Mouse (Mus musculus) activated CD4-positive, CD25-positive, alpha-beta regulatory T cell (primary cell): ENCODE measurements around the gene Mcl1. TPM values are rescaled to one million over a fixed set of nuclear protein-coding genes. Genes with fewer than 3 reads are reported as not detected.

Experiments
- polyA plus RNA-seq, 2 experiments: library from polyadenylated mRNA; unstranded; fragments of 100-300 nt; shearing (Covaris generic); gene quantifications; one replicate each; pipeline ENCODE4 v1.2.1; 2017

Mcl1 gene
- polyA plus RNA-seq = 100 to 1,000 TPM; 526 to 541 TPM

GRCm38 (mm10) chr3:95658236-95658867 is at the start of gene Mcl1:
Mcl1 (plus strand) TSS chr3:95658788.

DNA sequence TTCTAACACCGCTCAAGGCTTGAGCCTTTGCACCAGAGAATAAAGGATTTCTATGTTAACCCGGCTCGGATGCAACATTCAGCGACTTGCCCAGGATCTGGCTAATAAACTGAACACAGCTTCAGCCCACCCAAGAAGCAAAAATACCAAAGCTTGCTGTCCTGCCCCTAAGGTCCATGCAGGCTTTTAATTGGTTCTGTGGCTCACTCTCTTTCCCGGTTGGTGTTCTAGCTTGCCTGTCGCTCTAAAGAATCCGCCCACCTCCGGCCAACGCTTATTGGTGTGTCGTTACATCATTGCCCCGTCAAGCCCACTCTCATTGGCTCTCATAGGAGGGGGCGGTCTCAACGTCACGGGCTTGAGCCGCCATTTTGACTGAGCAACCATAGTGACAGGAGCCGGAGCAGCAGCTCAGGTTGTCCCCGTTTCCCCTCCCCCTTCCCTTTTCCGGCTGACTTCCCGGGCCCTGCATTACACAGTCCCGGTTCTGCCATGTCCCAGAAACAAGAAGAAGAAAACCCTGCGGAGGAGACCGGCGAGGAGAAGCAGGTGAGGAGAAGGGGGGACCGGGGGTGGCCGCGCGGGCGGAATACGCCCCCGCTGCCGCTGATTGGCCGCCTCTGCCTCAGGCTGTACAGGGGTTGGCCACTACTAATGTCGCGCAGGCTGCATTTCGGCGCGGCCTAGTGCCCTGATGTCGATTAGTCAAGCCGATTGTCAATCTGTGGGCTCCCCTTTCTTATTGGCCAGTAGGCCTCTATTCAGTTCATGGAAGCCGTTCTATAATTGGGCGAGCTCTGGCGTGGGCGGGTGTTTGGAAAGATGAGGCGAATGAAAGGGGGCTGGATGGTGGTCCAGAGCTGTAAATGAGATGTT is 33.7 kb upstream of the Mcl1 start, which contains the start of gene Ensa:
Gene Ensa, plus strand, starts transcription at position 366 of the 876 bp plus-strand sequence.

GRCm38 (mm10) chr3:95687524-95688421 is 29.2 kb downstream of the Mcl1 start, which contains the start of gene Adamtsl4:
Adamtsl4 (minus strand) TSS chr3:95687917.

Other genes starting within 250 kb of the Mcl1 start
- gene Arnt, start 224.4 kb upstream of the Mcl1 start, polyA plus RNA-seq = 10 to 100 TPM; 33.0 to 36.3 TPM
- not detected for gene Ctsk, start 159.5 kb upstream of the Mcl1 start, polyA plus RNA-seq
- 100 to 1,000 TPM; 332 to 402 TPM for gene Ctss, start 132.0 kb upstream of the Mcl1 start, polyA plus RNA-seq
- gene Hormad1, start 99.1 kb upstream of the Mcl1 start, polyA plus RNA-seq = under 1 TPM in 1 of 2 experiments, not detected in 1; 0.11 TPM
- gene Golph3l, start 69.9 kb upstream of the Mcl1 start, polyA plus RNA-seq = 10 to 100 TPM; 30.7 to 32.6 TPM
- gene Ensa, start 33.8 kb upstream of the Mcl1 start, polyA plus RNA-seq = 10 to 100 TPM; 74.4 to 87.9 TPM
- gene Adamtsl4, start 29.1 kb downstream of the Mcl1 start, polyA plus RNA-seq = 10 to 100 TPM in 1 of 2 experiments, 1 to 10 TPM in 1; 6.2 to 11.5 TPM
- 100 to 1,000 TPM; 228 to 314 TPM for gene Ecm1, start 80.8 kb downstream of the Mcl1 start, polyA plus RNA-seq
- gene Tars2, start 101.4 kb downstream of the Mcl1 start, polyA plus RNA-seq = 10 to 100 TPM; 58.7 to 74.1 TPM
- 10 to 100 TPM; 29.6 to 34.0 TPM for gene Rprd2, start 160.1 kb downstream of the Mcl1 start, polyA plus RNA-seq
- gene Prpf3, start 197.1 kb downstream of the Mcl1 start, polyA plus RNA-seq = 10 to 100 TPM; 49.5 to 50.7 TPM
- 100 to 1,000 TPM; 208 to 254 TPM for gene Mrps21, start 212.7 kb downstream of the Mcl1 start, polyA plus RNA-seq
- gene Ciart, start 223.5 kb downstream of the Mcl1 start, polyA plus RNA-seq = 1 to 10 TPM; 3.9 to 6.4 TPM
- 1 to 10 TPM in 1 of 2 experiments, under 1 TPM in 1; 0.47 to 1.1 TPM for gene BC028528, start 233.2 kb downstream of the Mcl1 start, polyA plus RNA-seq
- gene Aph1a, start 235.2 kb downstream of the Mcl1 start, polyA plus RNA-seq = 10 to 100 TPM; 53.7 to 66.8 TPM
- under 1 TPM in 1 of 2 experiments, not detected in 1; 0.45 TPM for gene Car14, start 245.9 kb downstream of the Mcl1 start, polyA plus RNA-seq